Mouse (Mus musculus): ENCODE results near the gene Tex19.2. TPM values are rescaled to one million over a fixed set of nuclear protein-coding genes. Genes with fewer than 3 reads are reported as not detected.

Gene Tex19.2
- polyA plus RNA-seq, 1 experiment = not detected

GRCm38 (mm10) chr11:121138732-121139131, 20.3 kb upstream of the Tex19.2 start:
- Histone ChIP-seq H3K27ac (ENCODE audit: insufficient read depth, low read depth, low read length) (no peak overlapping the region), H3K4me1 (ENCODE audit: control insufficient read depth, insufficient read depth, low read length) (no peaks in the 10 kb centered on the region), H3K4me3 (ENCODE audit: insufficient read depth, low read depth, low read length) (no peak overlapping the region)
- TF ChIP-seq POLR2A (IDR thresholded peaks at IDR 0.05; ENCODE audit: insufficient read depth, low read depth, low read length) (no peak), CTCF (IDR thresholded peaks at IDR 0.05; ENCODE audit: insufficient read depth, low read depth, low read length) (no peak)
- whole genome bisulfite sequencing = 49% methylated on average over 6 of the region's 6 CpGs

DNA sequence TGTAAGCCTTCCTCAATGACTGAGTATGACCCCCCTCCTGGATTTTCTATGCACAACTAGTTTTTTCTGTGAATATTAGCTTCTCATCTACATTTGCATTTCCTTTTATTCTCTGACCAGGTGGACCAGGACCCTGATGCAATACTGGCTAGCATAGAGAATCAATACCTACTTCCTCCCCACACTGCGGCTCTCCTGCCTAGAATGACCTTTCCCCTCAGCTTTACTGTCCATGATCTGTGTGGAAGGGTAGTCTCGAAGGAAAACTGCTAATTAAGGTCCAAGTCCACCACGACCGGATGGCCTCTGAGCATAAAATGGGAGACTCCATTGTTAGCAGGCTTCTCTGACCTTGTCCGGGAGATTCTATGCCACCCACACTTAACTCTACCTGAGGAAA, 19.2 kb upstream of the Tex19.2 start:
- 93% methylated on average over 5 of the region's 5 CpGs for WGBS
- Histone ChIP-seq H3K4me3 (ENCODE audit: insufficient read depth, low read depth, low read length) (no peak overlapping the region), H3K27ac (ENCODE audit: insufficient read depth, low read depth, low read length) (no peak overlapping the region), H3K4me1 (ENCODE audit: control insufficient read depth, insufficient read depth, low read length) (no peaks in the 10 kb centered on the region)
- no peak for TF ChIP-seq CTCF (IDR thresholded peaks at IDR 0.05; ENCODE audit: insufficient read depth, low read depth, low read length)
- TF ChIP-seq POLR2A (IDR thresholded peaks at IDR 0.05; ENCODE audit: insufficient read depth, low read depth, low read length) = no peak

DNA sequence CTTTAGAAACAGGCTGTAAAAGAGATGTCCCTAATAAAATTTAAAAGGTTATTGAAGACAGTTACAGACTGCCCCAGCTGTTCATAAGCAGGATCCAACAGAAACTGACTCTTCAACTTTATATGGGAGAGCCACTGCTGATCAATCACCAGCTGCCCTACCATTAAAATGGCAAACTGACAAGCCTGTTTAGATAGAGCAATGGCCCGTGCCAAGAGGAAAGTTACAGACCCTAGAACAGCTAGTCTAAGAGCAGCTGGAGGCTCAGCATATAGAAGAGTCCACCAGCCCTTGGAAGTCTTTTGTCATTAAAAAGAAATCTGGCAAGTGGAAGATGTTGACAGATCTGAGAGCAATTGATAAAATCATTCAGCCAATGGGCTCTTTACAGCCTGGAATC, 16.1 kb upstream of the Tex19.2 start:
- Histone ChIP-seq H3K4me1 (ENCODE audit: control insufficient read depth, insufficient read depth, low read length) (no peaks in the 10 kb centered on the region), H3K27ac (ENCODE audit: insufficient read depth, low read depth, low read length) (no peak overlapping the region), H3K4me3 (ENCODE audit: insufficient read depth, low read depth, low read length) (no peak overlapping the region)
- WGBS = 91% methylated on average over 1 of the region's 1 CpGs
- no peak for TF ChIP-seq POLR2A (IDR thresholded peaks at IDR 0.05; ENCODE audit: insufficient read depth, low read depth, low read length)
- TF ChIP-seq CTCF (IDR thresholded peaks at IDR 0.05; ENCODE audit: insufficient read depth, low read depth, low read length) = no peak

GRCm38 (mm10) chr11:121129616-121130015, 11.1 kb upstream of the Tex19.2 start:
- WGBS = 50% methylated on average over 1 of the region's 1 CpGs
- no peak for TF ChIP-seq CTCF (IDR thresholded peaks at IDR 0.05; ENCODE audit: insufficient read depth, low read depth, low read length)
- TF ChIP-seq POLR2A (IDR thresholded peaks at IDR 0.05; ENCODE audit: insufficient read depth, low read depth, low read length) = no peak
- no peak overlapping the region for H3K4me3 ChIP-seq (ENCODE audit: insufficient read depth, low read depth, low read length)

DNA sequence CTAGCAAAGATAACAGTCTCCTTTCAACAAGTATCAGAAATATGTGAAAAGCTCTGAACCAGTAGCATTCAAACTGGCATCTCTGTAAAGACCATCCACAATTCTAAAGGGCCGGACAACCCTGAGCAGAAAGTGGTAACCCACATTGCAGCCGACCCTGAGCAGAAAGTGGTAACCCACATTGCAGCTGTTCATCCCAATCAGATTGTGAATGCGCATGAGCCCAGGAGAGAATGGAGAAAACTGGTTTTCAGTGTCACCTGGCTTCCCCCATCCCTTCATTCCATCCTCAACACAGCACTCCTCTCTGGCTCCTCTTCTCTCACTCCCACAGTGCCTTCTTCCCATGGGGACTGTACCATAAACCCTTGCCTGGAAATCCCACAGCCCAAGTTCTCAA, 9.0 kb upstream of the Tex19.2 start:
- TF ChIP-seq POLR2A (IDR thresholded peaks at IDR 0.05; ENCODE audit: insufficient read depth, low read depth, low read length) (no peak), CTCF (IDR thresholded peaks at IDR 0.05; ENCODE audit: insufficient read depth, low read depth, low read length) (no peak)
- Histone ChIP-seq H3K4me1 (ENCODE audit: control insufficient read depth, insufficient read depth, low read length) (no peaks in the 10 kb centered on the region), H3K27ac (ENCODE audit: insufficient read depth, low read depth, low read length) (no peak overlapping the region), H3K4me3 (ENCODE audit: insufficient read depth, low read depth, low read length) (no peak overlapping the region)
- WGBS = 98% methylated on average over 3 of the region's 3 CpGs

More at GRCm38 (mm10) chr11:121129616-121130015, 11.1 kb upstream of the Tex19.2 start:
- Histone ChIP-seq H3K27ac (ENCODE audit: insufficient read depth, low read depth, low read length) (no peak overlapping the region), H3K4me1 (ENCODE audit: control insufficient read depth, insufficient read depth, low read length) (no peaks in the 10 kb centered on the region)

DNA sequence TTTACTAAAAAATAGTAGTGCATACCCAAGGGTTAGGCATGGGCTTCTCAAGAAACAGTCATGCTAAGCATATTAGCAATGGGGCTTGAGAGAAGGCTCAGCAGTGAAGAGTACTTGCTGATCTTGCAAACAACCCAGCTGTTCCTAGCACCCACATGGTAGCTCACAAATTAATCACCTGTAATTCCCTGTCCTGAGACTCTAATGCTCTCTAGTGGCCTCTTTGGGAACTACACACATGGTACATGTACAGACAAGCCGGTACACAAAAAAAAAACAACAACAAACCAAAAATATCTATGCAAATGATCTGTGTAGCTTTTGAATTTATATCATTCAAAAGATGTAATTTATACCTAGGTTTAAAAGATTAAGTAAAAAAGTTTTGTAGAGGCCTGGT, 7.9 kb upstream of the Tex19.2 start:
- no peaks in the 10 kb centered on the region for H3K4me1 ChIP-seq (ENCODE audit: control insufficient read depth, insufficient read depth, low read length)
- 78% methylated on average over 1 of the region's 1 CpGs for WGBS
- TF ChIP-seq CTCF (IDR thresholded peaks at IDR 0.05; ENCODE audit: insufficient read depth, low read depth, low read length) (no peak), POLR2A (IDR thresholded peaks at IDR 0.05; ENCODE audit: insufficient read depth, low read depth, low read length) (no peak)
- no peak overlapping the region for H3K4me3 ChIP-seq (ENCODE audit: insufficient read depth, low read depth, low read length)
- H3K27ac ChIP-seq (ENCODE audit: insufficient read depth, low read depth, low read length) = no peak overlapping the region

- 85% methylated on average over 3 of the region's 3 CpGs for WGBS
- Histone ChIP-seq H3K27ac (ENCODE audit: insufficient read depth, low read depth, low read length) (no peak overlapping the region), H3K4me1 (ENCODE audit: control insufficient read depth, insufficient read depth, low read length) (no peaks in the 10 kb centered on the region), H3K4me3 (ENCODE audit: insufficient read depth, low read depth, low read length) (no peak overlapping the region)
- no peak for TF ChIP-seq POLR2A (IDR thresholded peaks at IDR 0.05; ENCODE audit: insufficient read depth, low read depth, low read length)
- no peak for TF ChIP-seq CTCF (IDR thresholded peaks at IDR 0.05; ENCODE audit: insufficient read depth, low read depth, low read length)
These were observed 7.2 kb upstream of the Tex19.2 start for GRCm38 (mm10) chr11:121125522-121126172.

DNA sequence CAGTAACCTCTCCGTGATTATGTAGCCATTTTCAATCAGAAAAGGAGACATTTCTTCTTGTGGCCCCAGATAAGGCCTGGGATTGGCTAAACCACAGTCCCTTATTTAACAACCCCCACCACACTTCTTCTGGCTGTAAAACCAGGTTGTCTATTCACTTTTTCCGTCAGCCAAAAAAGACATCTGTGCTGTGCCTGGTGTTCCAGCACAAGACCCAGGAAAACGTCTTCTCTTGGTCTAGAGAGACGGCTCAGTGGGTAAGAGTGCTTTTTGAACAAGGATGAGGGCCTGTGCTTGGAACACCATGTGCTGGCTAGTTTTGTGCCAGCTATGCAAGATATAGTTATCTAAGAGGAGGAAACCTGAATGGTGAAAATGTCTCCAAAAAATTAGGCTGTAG, 5.0 kb upstream of the Tex19.2 start:
- H3K4me1 ChIP-seq (ENCODE audit: control insufficient read depth, insufficient read depth, low read length) = no peaks in the 10 kb centered on the region
- H3K4me3 ChIP-seq (ENCODE audit: insufficient read depth, low read depth, low read length) = no peak overlapping the region
- TF ChIP-seq POLR2A (IDR thresholded peaks at IDR 0.05; ENCODE audit: insufficient read depth, low read depth, low read length) = no peak
- no peak for TF ChIP-seq CTCF (IDR thresholded peaks at IDR 0.05; ENCODE audit: insufficient read depth, low read depth, low read length)
- no peak overlapping the region for H3K27ac ChIP-seq (ENCODE audit: insufficient read depth, low read depth, low read length)
- WGBS = 90% methylated on average over 4 of the region's 4 CpGs

DNA sequence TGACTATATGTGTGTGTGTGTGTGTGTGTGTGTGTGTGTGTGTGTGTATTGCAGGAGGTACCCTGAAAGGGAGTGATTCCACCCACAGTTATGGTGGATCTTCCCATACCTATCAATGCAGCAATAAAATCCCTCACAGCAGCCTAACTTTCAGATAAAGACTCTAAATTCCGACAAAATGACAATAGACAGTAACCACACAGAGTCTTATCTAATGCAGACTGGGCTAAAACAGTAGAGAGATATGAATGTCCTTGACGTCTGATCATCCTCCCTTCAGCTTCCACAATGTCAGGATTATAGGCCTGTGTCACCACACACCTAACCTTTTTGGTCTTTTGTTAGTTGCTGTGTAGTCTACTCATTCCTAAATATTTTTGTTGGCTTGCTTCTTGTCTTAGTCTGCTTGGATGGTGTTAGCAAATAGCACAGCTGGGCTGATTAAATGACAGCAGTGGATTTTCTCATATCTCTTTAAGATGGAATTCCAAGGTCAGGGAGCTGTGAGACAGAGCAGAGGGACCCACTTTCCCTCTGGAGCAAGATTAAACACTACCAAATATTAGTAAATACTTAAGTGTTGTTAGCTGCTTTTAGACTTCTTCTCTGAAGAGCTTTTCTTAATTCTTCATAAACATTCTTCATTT, 3.7 kb upstream of the Tex19.2 start:
- Histone ChIP-seq H3K27ac (ENCODE audit: insufficient read depth, low read depth, low read length) (no peak overlapping the region), H3K4me3 (ENCODE audit: insufficient read depth, low read depth, low read length) (no peak overlapping the region), H3K4me1 (ENCODE audit: control insufficient read depth, insufficient read depth, low read length) (no peaks in the 10 kb centered on the region)
- TF ChIP-seq CTCF (IDR thresholded peaks at IDR 0.05; ENCODE audit: insufficient read depth, low read depth, low read length) (no peak), POLR2A (IDR thresholded peaks at IDR 0.05; ENCODE audit: insufficient read depth, low read depth, low read length) (no peak)
- WGBS = 91% methylated on average over 2 of the region's 2 CpGs
